Mouse (Mus musculus): ENCODE data around the gene Gm28308. TPM values are rescaled to one million over a fixed set of nuclear protein-coding genes. Genes with fewer than 3 reads are reported as not detected.

The Gm28308 gene
- total RNA-seq, 2 experiments from 2014 or later: not detected

GRCm38 (mm10) chr6:52118903-52119635 is 94.1 kb downstream of the Gm28308 start:
- intact Hi-C loops (cut with DNase I): no loop called here
- DNase-seq: peak; percentile 17

DNA sequence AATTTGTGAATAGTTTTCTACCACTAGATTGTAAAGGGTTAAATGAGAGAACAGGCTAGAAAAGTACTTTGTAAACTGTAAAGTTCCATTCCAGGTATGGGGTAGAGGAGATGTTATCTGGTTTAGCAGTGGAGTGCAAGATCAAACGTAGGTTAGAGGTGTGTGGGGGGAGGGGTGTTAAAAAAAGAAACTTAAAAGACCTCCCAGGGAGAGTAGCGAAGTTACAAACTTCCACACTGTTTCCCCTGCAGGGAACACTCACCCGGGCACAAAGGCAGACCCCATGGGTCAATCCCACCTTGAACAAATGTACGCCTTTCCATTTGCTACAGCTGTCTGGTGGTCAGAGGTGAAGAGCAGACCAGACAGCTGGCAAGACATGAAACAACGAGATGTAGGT is 97.2 kb downstream of the Gm28308 start:
- intact Hi-C loops (cut with DNase I): no loop called here
- no peak for DNase-seq

Small RNA genes lying within 50 kb of the gene (microRNA-seq; reads per million reads assigned to microRNA genes)
- gene Mir196b: not detected

Other genes with a start within 250 kb of the Gm28308 start
- 1 to 10 TPM; 4.5 to 4.9 TPM for gene Skap2, start 200.8 kb downstream of the Gm28308 start, total RNA-seq (2021)
- not detected for gene Hoxa1, start 55.0 kb downstream of the Gm28308 start, total RNA-seq (2021)
- gene Hoxa2, start 48.5 kb downstream of the Gm28308 start, total RNA-seq (2021): not detected
- not detected for gene 5730596B20Rik, start 35.8 kb downstream of the Gm28308 start, total RNA-seq (2021)
- gene Hoxa4, start 21.6 kb downstream of the Gm28308 start, total RNA-seq (2021): not detected
- gene Hoxa5, start 8.8 kb downstream of the Gm28308 start, total RNA-seq (2021): not detected
- gene Hoxa6, start 4.6 kb downstream of the Gm28308 start, total RNA-seq (2021): not detected
- gene Hoxa3, start within 50 bp of the Gm28308 start, total RNA-seq (2021): not detected
- gene Hoxa7, start 8.5 kb upstream of the Gm28308 start, total RNA-seq (2021): not detected
- gene Hoxa9, start 17.8 kb upstream of the Gm28308 start, total RNA-seq (2021): not detected
- gene Hoxa10, start 27.5 kb upstream of the Gm28308 start, total RNA-seq (2021): not detected
- gene Hoxa11, start 32.5 kb upstream of the Gm28308 start, total RNA-seq (2021): not detected
- not detected for gene Hoxa13, start 47.5 kb upstream of the Gm28308 start, total RNA-seq (2021)
- not detected for gene Evx1, start 100.2 kb upstream of the Gm28308 start, total RNA-seq (2021)